In genomic region chr7:126860987-126861386, GRCm38 (mm10) we compare ENCODE assay signal across 8 mouse cellular contexts. TPM values are rescaled to one million over a fixed set of nuclear protein-coding genes. Genes with fewer than 3 reads are reported as not detected.
A peak's percentile ranks its signal among the peaks of the same experiment; 100 is the strongest.
DNase-seq lines count a peak whose midpoint lies in the region; ATAC-seq and TF ChIP-seq lines count a peak whose summit lies in the region.

No protein-coding gene starts in this region.

- H3K4me2 ChIP-seq in embryonic facial prominence, embryonic 12.5 days (replicated peaks) = peak overlapping the region; percentile 88
- peak overlapping the region; percentile 86 for H3K4me2 ChIP-seq in intestine, embryonic 15.5 days (replicated peaks)
- H3K4me2 ChIP-seq in neural tube, embryonic 12.5 days (replicated peaks) = peak overlapping the region; percentile 79

- H3K27ac ChIP-seq in embryonic facial prominence, embryonic 12.5 days = no peak overlapping the region
- no peak overlapping the region for H3K27ac ChIP-seq in intestine, embryonic 15.5 days
- no peak overlapping the region for H3K27ac ChIP-seq in neural tube, embryonic 12.5 days

- TF ChIP-seq POLR2A in lung, adult 2 months (IDR thresholded peaks at IDR 0.05; ENCODE audit: borderline replicate concordance, extremely low read depth, low read depth, low read length) = no peak

- peaks cover 11% of the 10 kb centered on the region for H3K4me1 ChIP-seq in lung, adult 2 months (ENCODE audit: control insufficient read depth, insufficient read depth, low read length)
- peaks cover 25% of the 10 kb centered on the region for H3K4me1 ChIP-seq in embryonic facial prominence, embryonic 12.5 days
- peaks cover 38% of the 10 kb centered on the region for H3K4me1 ChIP-seq in intestine, embryonic 15.5 days (replicated peaks)
- peaks cover 27% of the 10 kb centered on the region for H3K4me1 ChIP-seq in neural tube, embryonic 12.5 days

- no peak for ATAC-seq in embryonic facial prominence, embryonic 12.5 days (ENCODE audit: insufficient number of reproducible peaks, insufficient read depth, low FRiP score, low TSS enrichment)
- no peak for ATAC-seq in intestine, embryonic 15.5 days
- peak; percentile 10; the same call in 1 of the 2 replicates for ATAC-seq in neural tube, embryonic 12.5 days (ENCODE audit: low FRiP score, low read depth)

- WGBS in lung, adult 2 months = 53% methylated on average over 5 of the region's 5 CpGs
- 69% methylated on average over 5 of the region's 5 CpGs for WGBS in embryonic facial prominence, embryonic 12.5 days
- WGBS in intestine, embryonic 15.5 days = 70% methylated on average over 5 of the region's 5 CpGs
- WGBS in neural tube, embryonic 12.5 days = 73% methylated on average over 5 of the region's 5 CpGs

- H3K9ac ChIP-seq in embryonic facial prominence, embryonic 12.5 days = peak overlapping the region; percentile 66
- peak overlapping the region; percentile 70 for H3K9ac ChIP-seq in intestine, embryonic 15.5 days
- H3K9ac ChIP-seq in neural tube, embryonic 12.5 days = peak overlapping the region; percentile 54

- peaks cover 63% of the 10 kb centered on the region for H3K36me3 ChIP-seq in embryonic facial prominence, embryonic 12.5 days
- H3K36me3 ChIP-seq in intestine, embryonic 15.5 days = peaks cover 5% of the 10 kb centered on the region; the same call in 1 of the 2 replicates
- peaks cover 62% of the 10 kb centered on the region for H3K36me3 ChIP-seq in neural tube, embryonic 12.5 days

- no peak for DNase-seq in lung, adult 2 months
- DNase-seq in lung, postnatal 25 days (ENCODE audit: low spot score) = no peak
- DNase-seq in Muller cell, postnatal 12 days (ENCODE audit: inconsistent ontology term) = no peak
- DNase-seq in right cerebral cortex, adult 18-20 months = no peak
- DNase-seq in c-Kit-positive CD71-positive TER-119-positive erythroid progenitor cells, embryonic 14.5 days (ENCODE audit: low spot score) = no peak

- no peak for TF ChIP-seq CTCF in lung, adult 2 months (IDR thresholded peaks at IDR 0.05; ENCODE audit: insufficient read depth, low read length)

- no peaks in the 10 kb centered on the region for H3K27me3 ChIP-seq in embryonic facial prominence, embryonic 12.5 days
- H3K27me3 ChIP-seq in intestine, embryonic 15.5 days (replicated peaks) = no peaks in the 10 kb centered on the region
- no peaks in the 10 kb centered on the region for H3K27me3 ChIP-seq in neural tube, embryonic 12.5 days (replicated peaks)

- peak overlapping the region; percentile 89 for H3K4me3 ChIP-seq in lung, adult 2 months (replicated peaks; ENCODE audit: extremely low read depth, low read depth, low read length)
- peak overlapping the region; percentile 73 for H3K4me3 ChIP-seq in embryonic facial prominence, embryonic 12.5 days
- H3K4me3 ChIP-seq in intestine, embryonic 15.5 days (replicated peaks) = peak overlapping the region; percentile 62
- peak overlapping the region; percentile 62 for H3K4me3 ChIP-seq in neural tube, embryonic 12.5 days

- no peaks in the 10 kb centered on the region for H3K9me3 ChIP-seq in embryonic facial prominence, embryonic 12.5 days
- H3K9me3 ChIP-seq in intestine, embryonic 15.5 days = no peaks in the 10 kb centered on the region
- H3K9me3 ChIP-seq in neural tube, embryonic 12.5 days = no peaks in the 10 kb centered on the region

RNA-seq across cellular contexts. Expression of gene Hirip3, which starts 0.8 kb away (rescaled TPM):
- 6.2 and 7.5 TPM in 2 replicates for polyA plus RNA-seq in lung, adult 2 months (2012; rRNA removed)
- 43.7 and 45.6 TPM in 2 replicates for polyA plus RNA-seq in embryonic facial prominence, embryonic 12.5 days (2016; fragmentation: Nextera tagmentation; extraction: Ambion mirVana)
- 23.2 and 25.1 TPM in 2 replicates for polyA plus RNA-seq in intestine, embryonic 15.5 days (2015; fragmentation: Nextera tagmentation; extraction: Ambion mirVana)
- polyA plus RNA-seq in neural tube, embryonic 12.5 days (2016; fragmentation: Nextera tagmentation; extraction: Ambion mirVana) = 29.1 and 33.5 TPM in 2 replicates

RNA-seq across cellular contexts. Expression of gene Ino80e, which starts 1.2 kb away (rescaled TPM):
- polyA plus RNA-seq in lung, adult 2 months (2012; rRNA removed) = 66.0 and 68.9 TPM in 2 replicates
- polyA plus RNA-seq in embryonic facial prominence, embryonic 12.5 days (2016; fragmentation: Nextera tagmentation; extraction: Ambion mirVana) = 96.7 and 99.6 TPM in 2 replicates
- polyA plus RNA-seq in intestine, embryonic 15.5 days (2015; fragmentation: Nextera tagmentation; extraction: Ambion mirVana) = 59.1 and 65.9 TPM in 2 replicates
- 86.4 and 88.0 TPM in 2 replicates for polyA plus RNA-seq in neural tube, embryonic 12.5 days (2016; fragmentation: Nextera tagmentation; extraction: Ambion mirVana)

RNA-seq across cellular contexts. Expression of gene Doc2a, which starts 13.8 kb away (rescaled TPM):
- 0.22 and 0.74 TPM in 2 replicates for polyA plus RNA-seq in lung, adult 2 months (2012; rRNA removed)
- polyA plus RNA-seq in embryonic facial prominence, embryonic 12.5 days (2016; fragmentation: Nextera tagmentation; extraction: Ambion mirVana) = 2.1 and 2.8 TPM in 2 replicates
- 0.75 and 1.0 TPM in 2 replicates for polyA plus RNA-seq in intestine, embryonic 15.5 days (2015; fragmentation: Nextera tagmentation; extraction: Ambion mirVana)
- 6.2 and 9.1 TPM in 2 replicates for polyA plus RNA-seq in neural tube, embryonic 12.5 days (2016; fragmentation: Nextera tagmentation; extraction: Ambion mirVana)

RNA-seq across cellular contexts. Expression of gene Taok2, which starts 23.5 kb away (rescaled TPM):
- 174 and 210 TPM in 2 replicates for polyA plus RNA-seq in lung, adult 2 months (2012; rRNA removed)
- 57.7 and 61.3 TPM in 2 replicates for polyA plus RNA-seq in embryonic facial prominence, embryonic 12.5 days (2016; fragmentation: Nextera tagmentation; extraction: Ambion mirVana)
- 30.8 and 31.9 TPM in 2 replicates for polyA plus RNA-seq in intestine, embryonic 15.5 days (2015; fragmentation: Nextera tagmentation; extraction: Ambion mirVana)
- polyA plus RNA-seq in neural tube, embryonic 12.5 days (2016; fragmentation: Nextera tagmentation; extraction: Ambion mirVana) = 57.5 and 59.1 TPM in 2 replicates

RNA-seq across cellular contexts. Expression of gene 4930451I11Rik, which starts 29.5 kb away (rescaled TPM):
- polyA plus RNA-seq in lung, adult 2 months (2012; rRNA removed) = not detected in 2 replicates
- polyA plus RNA-seq in embryonic facial prominence, embryonic 12.5 days (2016; fragmentation: Nextera tagmentation; extraction: Ambion mirVana) = not detected in 2 replicates
- not detected in 2 replicates for polyA plus RNA-seq in intestine, embryonic 15.5 days (2015; fragmentation: Nextera tagmentation; extraction: Ambion mirVana)
- not detected in 2 replicates for polyA plus RNA-seq in neural tube, embryonic 12.5 days (2016; fragmentation: Nextera tagmentation; extraction: Ambion mirVana)
